Mouse (Mus musculus): ENCODE measurements around the gene Tnfaip6. TPM values are rescaled to one million over a fixed set of nuclear protein-coding genes. Genes with fewer than 3 reads are reported as not detected.

The Tnfaip6 gene
- polyA plus RNA-seq, 1 experiment from 2014 or later, result 22.9 TPM

DNA sequence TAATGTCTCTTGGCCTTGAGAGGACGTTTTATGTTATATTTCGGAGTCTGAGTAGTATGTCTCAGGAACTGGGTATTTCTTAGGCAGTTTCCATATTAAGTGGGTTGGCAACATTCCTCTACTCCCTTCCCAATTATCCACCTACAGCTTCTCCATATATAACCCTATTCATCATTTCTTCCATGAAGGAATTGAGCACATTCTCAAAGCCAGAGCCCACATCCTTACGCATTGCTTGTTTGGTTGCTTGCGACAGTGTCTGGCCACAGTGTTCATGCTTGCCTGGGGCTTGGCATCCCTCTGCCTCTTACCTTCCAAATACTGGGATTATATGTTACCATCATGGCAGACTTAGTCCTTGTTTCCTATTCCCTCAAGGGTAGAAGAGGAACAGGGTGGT is 3.2 kb upstream of the Tnfaip6 start:
- 90% methylated on average over 4 of the region's 4 CpGs for WGBS
- Histone ChIP-seq H3K9me3 (no peaks in the 10 kb centered on the region), H3K9ac (no peak overlapping the region), H3K27me3 (no peaks in the 10 kb centered on the region), H3K36me3 (replicated peaks) (no peaks in the 10 kb centered on the region), H3K4me2 (no peak overlapping the region), H3K4me1 (peaks cover 13% of the 10 kb centered on the region), H3K27ac (no peak overlapping the region), H3K4me3 (replicated peaks) (no peak overlapping the region)
- no peak for ATAC-seq (ENCODE audit: low FRiP score)

DNA sequence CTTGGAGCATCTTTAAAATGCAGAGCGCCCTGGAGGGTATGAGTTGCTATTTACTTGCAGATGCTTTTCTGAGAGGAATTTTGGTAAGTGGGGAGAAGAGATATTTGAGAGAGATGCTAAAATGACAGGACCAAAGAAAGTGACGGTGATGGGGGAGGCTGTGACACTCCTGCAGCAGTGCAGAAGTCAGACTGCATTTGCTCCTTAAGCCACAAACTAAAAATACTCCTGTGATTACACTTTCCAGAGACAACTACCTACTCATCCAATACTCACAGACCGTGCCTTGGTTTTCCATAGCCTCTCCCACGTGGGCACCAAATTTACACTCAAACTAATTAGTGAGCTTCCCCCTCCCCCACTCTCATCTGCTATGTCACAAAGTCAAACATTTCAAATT is 2.7 kb upstream of the Tnfaip6 start:
- Histone ChIP-seq H3K36me3 (replicated peaks) (no peaks in the 10 kb centered on the region), H3K27ac (no peak overlapping the region), H3K4me2 (no peak overlapping the region), H3K4me1 (peaks cover 13% of the 10 kb centered on the region), H3K27me3 (no peaks in the 10 kb centered on the region), H3K4me3 (replicated peaks) (no peak overlapping the region), H3K9me3 (no peaks in the 10 kb centered on the region), H3K9ac (no peak overlapping the region)
- WGBS, result 74% methylated on average over 4 of the region's 4 CpGs
- ATAC-seq (ENCODE audit: low FRiP score), result no peak

- 44% methylated on average over 8 of the region's 11 CpGs for whole genome bisulfite sequencing
- Histone ChIP-seq H3K9me3 (no peaks in the 10 kb centered on the region), H3K9ac (no peak overlapping the region), H3K4me2 (peak overlapping the region; percentile 63), H3K27me3 (no peaks in the 10 kb centered on the region), H3K4me1 (peaks cover 13% of the 10 kb centered on the region), H3K36me3 (replicated peaks) (no peaks in the 10 kb centered on the region), H3K27ac (peak overlapping the region; percentile 31; the same call in 1 of the 2 replicates), H3K4me3 (replicated peaks) (peak overlapping the region; percentile 50; the same call in 1 of the 2 replicates)
- ATAC-seq (ENCODE audit: low FRiP score), result peak; percentile 84
These were observed 747 bp upstream of the Tnfaip6 start for GRCm38 (mm10) chr2:52036929-52037595.

- Histone ChIP-seq H3K36me3 (replicated peaks) (no peaks in the 10 kb centered on the region), H3K4me2 (peak overlapping the region; percentile 63), H3K27ac (no peak overlapping the region), H3K9ac (no peak overlapping the region), H3K4me3 (replicated peaks) (peak overlapping the region; percentile 50), H3K4me1 (peaks cover 13% of the 10 kb centered on the region), H3K9me3 (no peaks in the 10 kb centered on the region), H3K27me3 (no peaks in the 10 kb centered on the region)
- no peak for ATAC-seq (ENCODE audit: low FRiP score)
- 27% methylated on average over 5 of the region's 5 CpGs for WGBS
These were observed 749 bp downstream of the Tnfaip6 start for GRCm38 (mm10) chr2:52038558-52038957.

DNA sequence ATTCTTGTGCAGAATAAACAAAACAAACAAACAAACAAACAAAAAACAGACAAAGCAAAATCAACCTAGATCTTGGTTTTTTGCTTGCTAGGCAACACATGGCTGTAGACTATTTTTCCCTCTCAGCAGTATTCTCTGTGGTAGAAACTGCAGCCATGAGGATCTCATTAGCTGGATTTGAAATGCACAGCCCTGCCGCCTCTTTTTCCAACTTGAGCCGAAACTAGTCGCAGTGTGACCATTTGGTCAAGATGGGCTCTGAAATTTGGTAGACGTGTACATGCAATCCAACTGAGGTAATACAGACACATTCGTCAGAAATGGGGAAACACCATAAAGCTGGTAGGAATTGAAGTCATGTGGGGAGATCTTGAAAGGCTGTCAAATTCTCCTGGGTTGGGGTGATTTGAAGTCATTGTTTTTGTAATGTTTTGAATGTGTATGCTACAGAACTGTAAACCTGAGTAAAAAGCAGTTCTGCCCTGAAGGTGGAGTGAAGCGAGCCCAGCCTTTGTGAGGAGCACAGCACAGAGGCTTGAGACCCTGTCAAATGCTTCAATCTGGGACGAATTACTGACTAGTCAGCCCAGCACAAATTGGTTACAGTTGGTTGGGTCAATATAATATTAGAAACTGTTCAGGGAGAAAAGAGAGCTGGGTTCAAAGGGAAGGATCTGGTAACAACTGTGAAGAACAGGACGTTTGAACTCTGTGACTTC is 1.4 kb downstream of the Tnfaip6 start:
- no peak for ATAC-seq (ENCODE audit: low FRiP score)
- Histone ChIP-seq H3K27me3 (no peaks in the 10 kb centered on the region), H3K9ac (peak overlapping the region; percentile 3; the same call in 1 of the 2 replicates), H3K4me2 (peak overlapping the region; percentile 63), H3K36me3 (replicated peaks) (peaks cover 5% of the 10 kb centered on the region; the same call in 1 of the 2 replicates), H3K9me3 (no peaks in the 10 kb centered on the region), H3K27ac (0 out of 2 replicates have a peak overlapping the region, but pooled peaks have one; percentile 8), H3K4me3 (replicated peaks) (peak overlapping the region; percentile 50), H3K4me1 (peaks cover 13% of the 10 kb centered on the region)
- WGBS, result 21% methylated on average over 8 of the region's 8 CpGs

DNA sequence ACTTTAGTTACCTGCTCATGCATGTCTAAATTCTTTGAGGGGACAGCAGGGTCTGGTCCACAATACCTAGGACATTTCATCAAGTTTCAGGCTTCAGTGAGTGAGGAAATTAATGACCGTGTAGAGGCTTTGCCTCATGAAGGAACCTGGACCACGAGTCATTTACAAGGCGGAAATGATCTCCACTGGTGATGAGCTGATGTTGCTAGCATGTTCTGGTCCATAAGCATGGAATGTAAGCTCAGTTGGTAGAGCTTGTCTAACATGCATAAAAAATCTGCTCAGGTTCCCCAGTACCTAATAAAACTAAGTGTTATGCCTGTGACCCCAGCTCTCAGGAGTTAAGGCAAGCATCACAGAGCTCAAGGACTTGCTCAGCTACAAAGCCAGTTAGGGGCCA is 4.3 kb downstream of the Tnfaip6 start:
- Histone ChIP-seq H3K36me3 (replicated peaks) (peaks cover 7% of the 10 kb centered on the region), H3K27ac (no peak overlapping the region), H3K9ac (no peak overlapping the region), H3K27me3 (no peaks in the 10 kb centered on the region), H3K4me1 (peaks cover 8% of the 10 kb centered on the region), H3K4me3 (replicated peaks) (no peak overlapping the region), H3K9me3 (no peaks in the 10 kb centered on the region), H3K4me2 (no peak overlapping the region)
- 88% methylated on average over 3 of the region's 3 CpGs for WGBS
- no peak for ATAC-seq (ENCODE audit: low FRiP score)

DNA sequence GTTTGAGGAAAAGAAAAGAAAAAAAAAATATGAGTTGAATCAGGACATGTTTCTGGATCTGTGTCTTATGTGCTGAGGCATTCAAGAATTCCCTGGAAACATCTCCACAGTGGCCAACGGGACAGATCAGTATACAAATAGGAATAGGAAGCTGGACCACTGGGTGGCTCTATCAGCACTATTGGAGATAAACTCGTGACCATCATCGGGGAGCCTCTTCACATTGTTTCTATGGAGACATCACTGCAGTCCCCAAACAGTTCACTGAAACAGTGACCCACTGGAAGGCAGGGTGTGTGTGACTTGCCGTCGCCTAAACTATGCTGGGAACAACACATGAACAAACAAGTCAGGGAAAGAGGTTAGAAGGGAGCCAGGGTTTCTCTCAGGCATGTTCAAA is 4.9 kb downstream of the Tnfaip6 start:
- Histone ChIP-seq H3K36me3 (replicated peaks) (peaks cover 9% of the 10 kb centered on the region), H3K4me2 (no peak overlapping the region), H3K27ac (no peak overlapping the region), H3K27me3 (no peaks in the 10 kb centered on the region), H3K4me1 (peaks cover 4% of the 10 kb centered on the region; the same call in 1 of the 2 replicates), H3K9ac (no peak overlapping the region), H3K4me3 (replicated peaks) (no peak overlapping the region), H3K9me3 (no peaks in the 10 kb centered on the region)
- 84% methylated on average over 5 of the region's 5 CpGs for WGBS
- no peak for ATAC-seq (ENCODE audit: low FRiP score)

- Histone ChIP-seq H3K4me1 (peaks cover 4% of the 10 kb centered on the region; the same call in 1 of the 2 replicates), H3K36me3 (replicated peaks) (peaks cover 16% of the 10 kb centered on the region), H3K4me3 (replicated peaks) (no peak overlapping the region), H3K4me2 (no peak overlapping the region), H3K27ac (no peak overlapping the region), H3K9ac (no peak overlapping the region), H3K27me3 (no peaks in the 10 kb centered on the region), H3K9me3 (no peaks in the 10 kb centered on the region)
- ATAC-seq (ENCODE audit: low FRiP score), result no peak
- WGBS, result 83% methylated on average over 11 of the region's 11 CpGs
These were observed 5.7 kb downstream of the Tnfaip6 start for GRCm38 (mm10) chr2:52043485-52043884.

DNA sequence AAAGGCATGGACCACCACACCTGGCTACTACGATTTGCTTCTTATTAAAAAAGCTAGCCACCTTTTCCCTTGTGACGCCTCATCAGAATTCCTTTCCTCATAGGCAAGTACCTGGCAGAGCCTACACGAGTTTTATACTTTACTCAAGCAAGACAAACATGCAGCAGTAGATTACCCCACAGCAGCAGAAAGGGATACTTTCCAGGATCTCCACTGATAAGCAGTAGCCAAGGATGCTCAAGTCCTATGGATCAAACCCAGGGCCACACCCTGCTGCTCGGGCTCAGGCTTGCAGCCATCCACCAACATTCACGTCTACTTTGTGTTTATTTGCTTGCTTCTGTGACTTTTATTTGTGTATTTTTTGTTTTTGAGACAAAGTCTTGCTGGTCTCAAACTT is 8.2 kb downstream of the Tnfaip6 start:
- 88% methylated on average over 5 of the region's 5 CpGs for WGBS

DNA sequence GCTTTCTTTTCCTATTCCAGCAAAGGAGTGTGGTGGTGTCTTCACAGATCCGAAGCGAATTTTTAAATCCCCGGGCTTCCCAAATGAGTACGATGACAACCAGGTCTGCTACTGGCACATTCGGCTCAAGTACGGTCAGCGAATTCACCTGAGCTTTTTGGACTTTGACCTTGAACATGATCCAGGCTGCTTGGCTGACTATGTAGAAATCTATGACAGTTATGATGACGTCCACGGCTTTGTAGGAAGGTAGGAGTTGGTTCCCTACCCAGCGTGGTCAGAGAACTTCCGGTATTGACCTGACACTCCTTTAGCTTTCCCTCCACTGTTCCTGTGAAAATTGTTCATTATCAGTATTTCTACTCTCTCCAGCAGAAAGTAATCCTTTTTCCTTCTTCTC is 13.0 kb downstream of the Tnfaip6 start:
- ATAC-seq (ENCODE audit: low FRiP score), result no peak
- no peaks in the 10 kb centered on the region for H3K9me3 ChIP-seq
- H3K36me3 ChIP-seq (replicated peaks), result peaks cover 22% of the 10 kb centered on the region
- H3K9ac ChIP-seq, result no peak overlapping the region
- H3K27ac ChIP-seq, result no peak overlapping the region
- H3K27me3 ChIP-seq, result no peaks in the 10 kb centered on the region
- H3K4me3 ChIP-seq (replicated peaks), result no peak overlapping the region
- H3K4me1 ChIP-seq, result no peaks in the 10 kb centered on the region
- 96% methylated on average over 11 of the region's 11 CpGs for WGBS
- H3K4me2 ChIP-seq, result no peak overlapping the region

More for the DNA sequence above, 8.2 kb downstream of the Tnfaip6 start:
- Histone ChIP-seq H3K4me1 (no peaks in the 10 kb centered on the region), H3K36me3 (replicated peaks) (peaks cover 19% of the 10 kb centered on the region), H3K27ac (no peak overlapping the region), H3K9ac (no peak overlapping the region), H3K9me3 (no peaks in the 10 kb centered on the region), H3K27me3 (no peaks in the 10 kb centered on the region), H3K4me2 (no peak overlapping the region), H3K4me3 (replicated peaks) (no peak overlapping the region)
- ATAC-seq (ENCODE audit: low FRiP score), result no peak

DNA sequence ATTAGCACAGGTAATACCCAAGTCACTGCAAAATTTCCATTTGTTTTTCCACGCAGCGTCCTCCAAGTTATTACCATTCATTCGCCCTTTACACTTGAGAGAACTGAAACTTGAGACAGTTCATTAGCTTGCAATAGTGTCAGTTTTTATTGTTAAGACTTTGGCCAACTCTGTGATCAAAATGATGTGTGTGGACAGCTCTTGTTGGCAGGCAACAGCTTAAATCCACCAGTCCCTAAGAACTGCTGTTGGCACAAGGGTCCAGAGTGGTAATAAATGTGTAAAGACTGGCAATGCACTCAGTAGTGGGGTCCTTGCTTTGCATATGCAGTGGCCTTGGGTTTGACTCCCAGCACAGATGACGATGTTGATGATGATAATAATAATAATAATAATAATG is 14.5 kb downstream of the Tnfaip6 start:
- ATAC-seq (ENCODE audit: low FRiP score), result no peak
- Histone ChIP-seq H3K4me1 (no peaks in the 10 kb centered on the region), H3K4me2 (no peak overlapping the region), H3K27ac (no peak overlapping the region), H3K9me3 (no peaks in the 10 kb centered on the region), H3K4me3 (replicated peaks) (no peak overlapping the region), H3K9ac (no peak overlapping the region), H3K36me3 (replicated peaks) (peaks cover 22% of the 10 kb centered on the region), H3K27me3 (no peaks in the 10 kb centered on the region)
- WGBS, result 62% methylated on average over 4 of the region's 4 CpGs

DNA sequence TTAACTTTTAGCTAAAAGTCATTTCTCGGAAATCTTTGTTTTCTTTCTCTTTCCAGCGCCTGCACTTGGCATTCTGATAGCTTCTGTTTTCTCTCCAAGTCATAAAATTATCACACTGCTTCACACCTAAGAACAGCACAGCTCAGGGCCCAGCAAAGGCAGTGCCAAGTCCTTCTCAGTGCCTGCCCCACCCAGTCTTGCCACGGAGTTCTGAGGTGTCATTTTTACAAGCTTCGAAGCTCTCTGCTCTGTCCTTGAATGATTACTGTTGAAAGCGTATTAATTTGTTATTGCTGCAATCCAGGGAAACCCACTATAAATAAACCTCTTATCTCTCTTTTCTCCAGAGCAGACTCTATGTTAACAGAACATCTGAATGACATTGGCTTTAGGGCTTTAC is 15.7 kb downstream of the Tnfaip6 start:
- Histone ChIP-seq H3K4me3 (replicated peaks) (no peak overlapping the region), H3K36me3 (replicated peaks) (peaks cover 12% of the 10 kb centered on the region), H3K4me2 (no peak overlapping the region), H3K9ac (no peak overlapping the region), H3K27me3 (no peaks in the 10 kb centered on the region), H3K4me1 (no peaks in the 10 kb centered on the region), H3K27ac (no peak overlapping the region), H3K9me3 (no peaks in the 10 kb centered on the region)
- WGBS, result 66% methylated on average over 5 of the region's 5 CpGs
- ATAC-seq (ENCODE audit: low FRiP score), result no peak

GRCm38 (mm10) chr2:52055616-52056015 is 17.8 kb downstream of the Tnfaip6 start:
- H3K4me1 ChIP-seq, result no peaks in the 10 kb centered on the region
- H3K36me3 ChIP-seq (replicated peaks), result peaks cover 9% of the 10 kb centered on the region
- H3K27ac ChIP-seq, result no peak overlapping the region
- no peaks in the 10 kb centered on the region for H3K27me3 ChIP-seq
- 52% methylated on average over 4 of the region's 4 CpGs for WGBS
- no peak for ATAC-seq (ENCODE audit: low FRiP score)
- H3K9ac ChIP-seq, result no peak overlapping the region
- H3K9me3 ChIP-seq, result no peaks in the 10 kb centered on the region
- H3K4me3 ChIP-seq (replicated peaks), result no peak overlapping the region
- no peak overlapping the region for H3K4me2 ChIP-seq
